Mouse (Mus musculus): ENCODE measurements around the gene Sspo.

- no peak for TF ChIP-seq CTCF (IDR thresholded peaks at IDR 0.05 in 2 of 3, conservative IDR thresholded peaks at IDR 0.05 in 1 of 3; ENCODE audit: control insufficient read depth in 1 of 3, insufficient read depth in 1 of 3, low read depth in 2 of 3, low read length in 3 of 3, poor library complexity in 1 of 3, severe bottlenecking in 1 of 3)
- TF ChIP-seq POLR2A (IDR thresholded peaks at IDR 0.05; ENCODE audit: control insufficient read depth in 1 of 2, insufficient read depth in 1 of 2, low read depth in 1 of 2, low read length in 2 of 2, poor library complexity in 1 of 2): no peak
- TF ChIP-seq USF2 (IDR thresholded peaks at IDR 0.05; ENCODE audit: borderline replicate concordance in 1 of 2, insufficient read depth in 1 of 2, low read depth in 1 of 2, low read length in 2 of 2): no peak
- TF ChIP-seq RCOR1 (IDR thresholded peaks at IDR 0.05; ENCODE audit: low read depth, low read length): no peak
- no peak for TF ChIP-seq CHD2 (IDR thresholded peaks at IDR 0.05; ENCODE audit: low read length)
- TF ChIP-seq POLR2AphosphoS2 (IDR thresholded peaks at IDR 0.05; ENCODE audit: low read length): no peak
- TF ChIP-seq MAFK (IDR thresholded peaks at IDR 0.05; ENCODE audit: borderline replicate concordance, low read depth, low read length): no peak
- TF ChIP-seq BHLHE40 (IDR thresholded peaks at IDR 0.05; ENCODE audit: borderline replicate concordance, low read depth, low read length): no peak
- no peak for TF ChIP-seq NELFE (IDR thresholded peaks at IDR 0.05; ENCODE audit: low read depth, low read length)
- no peak for TF ChIP-seq ZNF384 (IDR thresholded peaks at IDR 0.05; ENCODE audit: low read depth, low read length)
These were observed 9.4 kb upstream of the Sspo start for GRCm38 (mm10) chr6:48438475-48439125.
